Mouse (Mus musculus): ENCODE measurements around the gene Zfp526. TPM values are rescaled to one million over a fixed set of nuclear protein-coding genes. Genes with fewer than 3 reads are reported as not detected.

The Zfp526 gene
- polyA plus RNA-seq, 1 experiment: 1.5 TPM

DNA sequence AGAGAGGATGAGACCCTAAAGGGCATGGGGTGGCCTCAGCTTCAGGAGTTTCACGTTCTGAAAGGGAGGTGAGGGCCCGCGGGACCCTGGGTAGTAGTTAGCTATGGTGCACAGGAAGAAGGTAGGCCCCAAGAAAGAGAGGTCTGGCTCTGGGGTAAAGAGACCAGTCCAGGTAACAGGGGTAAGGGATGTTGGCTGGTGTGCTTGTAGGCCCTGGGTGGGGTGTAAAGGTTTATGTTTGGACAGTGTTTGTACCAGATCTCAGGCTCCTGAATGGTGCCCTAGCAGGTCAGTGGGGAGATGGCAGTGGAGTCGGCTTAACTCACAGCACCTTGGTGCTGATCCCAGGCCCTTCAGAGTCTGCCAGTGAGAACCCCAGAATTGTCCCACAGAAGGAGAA, 47.8 kb downstream of the Zfp526 start:
- TF ChIP-seq TAL1 (IDR thresholded peaks at IDR 0.05; ENCODE audit: low read length) (no peak), GATA1 (IDR thresholded peaks at IDR 0.05; ENCODE audit: low read length) (no peak)
- H3K4me3 ChIP-seq (replicated peaks): peak overlapping the region; percentile 88

DNA sequence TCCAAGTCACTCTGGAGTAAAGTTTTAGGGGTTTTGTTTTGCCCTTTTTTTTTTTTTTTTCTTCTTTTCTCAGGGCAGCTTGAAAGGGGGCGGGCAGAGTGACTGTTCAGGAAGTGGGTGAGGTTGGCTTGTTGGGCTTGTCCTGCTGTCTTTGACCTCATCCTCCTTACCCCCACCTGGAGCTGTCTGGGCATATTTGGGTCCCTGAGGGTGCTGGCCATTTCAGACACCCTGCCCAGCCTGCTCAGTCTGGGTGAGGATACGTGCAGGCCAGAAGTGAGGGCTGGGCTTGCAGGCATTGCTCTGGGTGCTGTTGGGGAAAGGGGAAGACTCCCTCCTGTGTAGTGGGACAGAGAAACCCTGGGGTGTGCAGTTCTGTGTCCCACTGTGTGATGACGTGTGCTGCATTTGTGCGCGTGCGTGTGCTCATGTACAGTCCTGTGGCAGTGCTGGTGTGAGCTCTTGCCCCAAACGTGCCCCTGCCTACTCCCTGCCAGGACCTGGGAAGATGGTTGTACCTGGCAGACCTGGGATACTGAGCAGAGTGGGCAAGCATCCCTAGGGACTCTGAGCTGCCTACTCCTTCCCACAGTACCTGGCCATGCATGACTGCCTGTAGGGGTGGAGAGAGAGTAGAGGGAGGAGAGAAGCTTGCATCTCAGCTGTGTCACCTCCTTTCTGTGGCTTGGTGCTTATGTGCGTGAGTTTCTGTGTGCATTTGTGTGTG, 48.5 kb downstream of the Zfp526 start:
- H3K27me3 ChIP-seq (ENCODE audit: control insufficient read depth): no peaks in the 10 kb centered on the region
- no peak for TF ChIP-seq GATA1 (IDR thresholded peaks at IDR 0.05; ENCODE audit: low read length)
- TF ChIP-seq TAL1 (IDR thresholded peaks at IDR 0.05; ENCODE audit: low read length): no peak
- peaks cover 85% of the 10 kb centered on the region for H3K4me1 ChIP-seq (ENCODE audit: control insufficient read depth)
- H3K9me3 ChIP-seq (ENCODE audit: control insufficient read depth, low read length): no peaks in the 10 kb centered on the region
- H3K36me3 ChIP-seq (ENCODE audit: control insufficient read depth): peaks cover 51% of the 10 kb centered on the region
- H3K4me3 ChIP-seq (replicated peaks): peak overlapping the region; percentile 88

More for the DNA sequence above, 47.8 kb downstream of the Zfp526 start:
- Histone ChIP-seq H3K9me3 (ENCODE audit: control insufficient read depth, low read length) (no peaks in the 10 kb centered on the region), H3K27me3 (ENCODE audit: control insufficient read depth) (no peaks in the 10 kb centered on the region), H3K4me1 (ENCODE audit: control insufficient read depth) (peaks cover 81% of the 10 kb centered on the region), H3K36me3 (ENCODE audit: control insufficient read depth) (peaks cover 46% of the 10 kb centered on the region)

DNA sequence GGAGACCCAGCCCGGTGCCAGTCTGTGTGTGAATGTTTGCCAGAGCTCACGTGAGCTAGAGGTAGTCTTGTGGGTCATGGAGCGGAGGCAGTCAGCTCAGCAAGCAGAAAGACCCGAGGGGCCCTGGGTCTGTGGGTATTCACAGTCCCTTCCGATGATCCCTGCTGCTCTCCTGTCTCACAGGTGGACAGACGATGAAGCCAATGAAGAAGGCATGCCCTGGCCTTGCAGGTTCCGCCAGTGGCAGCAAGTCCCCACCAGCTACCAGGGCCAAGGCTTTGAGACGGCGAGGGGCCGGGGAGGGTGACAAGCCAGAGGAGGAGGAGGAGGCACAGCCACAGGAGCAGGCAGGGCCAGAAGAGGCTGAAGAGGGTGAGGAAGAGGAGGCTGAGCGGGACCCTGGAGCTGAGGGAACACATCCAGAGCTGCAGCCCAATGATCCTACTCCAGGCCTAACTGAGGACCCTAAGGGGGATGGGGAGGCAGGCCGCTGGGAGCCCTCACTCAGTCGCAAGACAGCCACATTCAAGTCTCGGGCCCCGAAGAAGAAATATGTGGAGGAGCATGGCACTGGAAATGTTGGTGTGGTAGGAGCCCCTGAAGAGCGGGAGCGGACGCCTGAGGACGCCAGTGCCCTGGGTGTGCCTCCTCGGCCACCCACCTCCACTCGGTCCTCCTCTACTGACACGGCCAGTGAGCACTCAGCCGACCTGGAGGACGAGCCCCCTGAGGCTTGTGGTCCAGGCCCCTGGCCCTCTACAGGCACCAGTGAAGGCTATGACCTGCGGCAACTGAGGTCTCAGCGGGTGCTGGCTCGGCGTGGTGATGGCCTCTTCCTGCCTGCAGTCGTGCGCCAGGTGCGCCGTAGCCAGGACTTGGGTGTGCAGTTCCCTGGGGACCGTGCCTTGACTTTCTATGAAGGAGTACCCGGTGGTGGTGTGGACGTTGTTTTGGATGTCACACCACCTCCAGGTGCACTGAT, 49.7 kb downstream of the Zfp526 start:
- H3K4me3 ChIP-seq (replicated peaks): no peak overlapping the region
- peaks cover 63% of the 10 kb centered on the region for H3K36me3 ChIP-seq (ENCODE audit: control insufficient read depth)
- no peaks in the 10 kb centered on the region for H3K27me3 ChIP-seq (ENCODE audit: control insufficient read depth)
- no peak for TF ChIP-seq GATA1 (IDR thresholded peaks at IDR 0.05; ENCODE audit: low read length)
- no peak for TF ChIP-seq TAL1 (IDR thresholded peaks at IDR 0.05; ENCODE audit: low read length)
- H3K4me1 ChIP-seq (ENCODE audit: control insufficient read depth): peaks cover 90% of the 10 kb centered on the region
- H3K9me3 ChIP-seq (ENCODE audit: control insufficient read depth, low read length): no peaks in the 10 kb centered on the region

DNA sequence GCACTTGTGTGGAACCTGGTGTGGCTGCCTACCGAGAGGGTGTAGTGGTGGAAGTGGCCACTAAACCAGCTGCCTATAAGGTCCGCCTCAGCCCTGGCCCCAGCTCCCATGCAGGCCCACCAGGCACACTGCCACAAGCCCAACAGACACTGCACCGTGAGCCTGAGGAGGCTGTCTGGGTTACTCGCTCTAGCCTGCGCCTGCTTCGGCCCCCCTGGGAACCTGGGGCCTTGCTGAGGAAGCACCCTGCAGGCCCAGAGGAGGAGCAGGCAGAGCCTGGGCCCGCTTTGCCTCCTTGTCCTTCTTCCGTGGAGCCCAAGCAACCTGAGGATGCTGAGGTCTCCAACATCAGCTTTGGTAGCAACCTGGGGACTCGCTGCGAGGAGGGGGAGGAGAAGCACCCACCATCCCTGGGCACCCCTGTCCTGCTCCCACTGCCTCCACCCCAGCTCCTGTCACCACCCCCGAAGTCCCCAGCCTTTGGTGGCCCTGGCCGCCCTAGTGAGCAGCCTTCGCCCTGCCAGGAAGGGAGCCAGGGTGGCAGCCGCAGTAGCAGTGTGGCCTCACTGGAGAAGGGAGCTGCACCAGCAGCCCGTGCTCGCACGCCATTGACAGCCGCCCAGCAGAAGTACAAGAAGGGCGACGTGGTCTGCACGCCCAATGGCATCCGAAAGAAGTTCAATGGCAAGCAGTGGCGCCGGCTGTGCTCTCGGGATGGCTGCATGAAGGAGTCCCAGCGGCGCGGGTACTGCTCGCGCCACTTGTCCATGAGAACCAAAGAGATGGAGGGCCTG, 50.6 kb downstream of the Zfp526 start:
- H3K4me1 ChIP-seq (ENCODE audit: control insufficient read depth): peaks cover 90% of the 10 kb centered on the region
- H3K27me3 ChIP-seq (ENCODE audit: control insufficient read depth): no peaks in the 10 kb centered on the region
- no peak for TF ChIP-seq TAL1 (IDR thresholded peaks at IDR 0.05; ENCODE audit: low read length)
- TF ChIP-seq GATA1 (IDR thresholded peaks at IDR 0.05; ENCODE audit: low read length): no peak
- no peaks in the 10 kb centered on the region for H3K9me3 ChIP-seq (ENCODE audit: control insufficient read depth, low read length)
- peaks cover 71% of the 10 kb centered on the region for H3K36me3 ChIP-seq (ENCODE audit: control insufficient read depth)
- no peak overlapping the region for H3K4me3 ChIP-seq (replicated peaks)

DNA sequence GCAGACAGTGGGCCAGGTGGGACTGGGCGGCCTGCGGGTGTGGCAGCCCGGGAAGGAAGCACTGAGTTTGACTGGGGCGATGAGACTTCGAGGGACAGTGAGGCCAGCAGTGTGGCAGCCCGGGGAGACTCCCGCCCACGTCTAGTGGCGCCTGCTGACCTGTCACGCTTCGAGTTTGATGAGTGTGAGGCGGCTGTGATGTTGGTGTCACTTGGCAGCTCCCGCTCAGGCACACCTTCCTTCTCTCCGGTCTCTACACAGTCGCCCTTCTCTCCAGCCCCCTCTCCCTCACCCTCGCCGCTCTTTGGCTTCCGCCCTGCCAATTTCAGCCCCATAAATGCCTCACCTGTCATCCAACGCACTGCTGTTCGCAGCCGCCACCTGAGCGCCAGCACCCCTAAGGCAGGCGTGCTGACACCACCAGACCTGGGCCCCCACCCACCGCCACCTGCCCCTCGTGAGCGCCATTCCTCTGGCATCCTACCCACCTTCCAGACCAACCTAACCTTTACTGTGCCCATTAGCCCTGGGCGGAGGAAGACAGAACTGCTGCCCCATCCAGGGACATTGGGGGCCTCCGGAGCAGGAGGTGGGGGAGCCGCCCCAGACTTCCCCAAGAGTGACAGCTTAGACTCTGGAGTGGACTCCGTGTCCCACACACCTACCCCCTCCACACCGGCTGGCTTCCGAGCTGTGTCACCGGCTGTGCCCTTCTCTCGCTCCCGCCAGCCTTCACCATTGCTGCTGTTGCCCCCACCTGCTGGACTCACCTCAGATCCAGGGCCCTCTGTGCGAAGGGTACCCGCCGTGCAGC, 51.4 kb downstream of the Zfp526 start:
- peaks cover 93% of the 10 kb centered on the region for H3K4me1 ChIP-seq (ENCODE audit: control insufficient read depth)
- TF ChIP-seq GATA1 (IDR thresholded peaks at IDR 0.05; ENCODE audit: low read length) (no peak), TAL1 (IDR thresholded peaks at IDR 0.05; ENCODE audit: low read length) (no peak)
- peak overlapping the region; percentile 54 for H3K4me3 ChIP-seq (replicated peaks)
- no peaks in the 10 kb centered on the region for H3K27me3 ChIP-seq (ENCODE audit: control insufficient read depth)
- peaks cover 77% of the 10 kb centered on the region for H3K36me3 ChIP-seq (ENCODE audit: control insufficient read depth)
- H3K9me3 ChIP-seq (ENCODE audit: control insufficient read depth, low read length): no peaks in the 10 kb centered on the region

DNA sequence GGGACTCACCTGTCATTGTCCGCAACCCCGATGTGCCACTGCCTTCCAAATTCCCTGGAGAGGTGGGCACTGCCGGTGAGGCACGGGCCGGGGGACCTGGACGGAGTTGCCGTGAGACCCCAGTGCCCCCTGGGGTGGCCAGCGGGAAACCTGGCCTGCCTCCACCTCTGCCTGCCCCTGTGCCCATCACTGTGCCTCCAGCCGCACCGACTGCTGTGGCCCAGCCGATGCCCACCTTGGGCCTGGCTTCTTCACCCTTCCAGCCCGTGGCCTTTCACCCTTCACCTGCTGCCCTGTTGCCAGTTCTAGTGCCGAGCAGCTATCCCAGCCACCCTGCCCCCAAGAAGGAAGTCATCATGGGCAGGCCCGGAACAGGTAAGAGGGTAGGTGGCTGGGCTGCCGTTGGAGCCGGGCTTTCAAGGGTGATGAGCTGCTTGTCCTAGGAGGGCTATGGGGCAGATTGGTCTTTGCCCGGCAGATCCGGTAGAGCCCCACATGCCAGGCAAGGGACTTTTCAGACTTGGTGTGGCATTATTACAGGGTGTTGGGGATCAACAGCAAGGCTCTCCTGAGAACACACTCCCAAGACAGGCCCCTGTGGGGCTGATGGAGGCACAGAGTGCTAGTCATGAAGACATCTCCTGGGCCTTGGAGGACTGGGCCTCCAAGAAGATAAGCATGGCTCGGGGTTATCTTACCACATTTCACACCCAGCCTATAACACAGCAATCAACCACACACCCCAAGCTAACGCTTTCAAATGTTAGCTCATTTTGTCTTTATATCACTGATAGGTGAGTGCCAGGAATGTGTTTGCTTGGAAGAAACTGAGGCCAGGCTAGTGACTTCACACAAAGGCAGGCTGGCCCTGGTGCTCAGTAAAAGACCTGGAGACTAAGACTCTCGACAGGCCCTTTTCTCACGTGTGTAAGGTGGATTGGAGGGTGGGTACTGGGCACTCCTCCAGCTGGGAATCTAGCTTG, 52.3 kb downstream of the Zfp526 start:
- Histone ChIP-seq H3K36me3 (ENCODE audit: control insufficient read depth) (peaks cover 78% of the 10 kb centered on the region), H3K4me3 (replicated peaks) (peak overlapping the region; percentile 54)
- TF ChIP-seq GATA1 (IDR thresholded peaks at IDR 0.05; ENCODE audit: low read length) (peak; percentile 59), TAL1 (IDR thresholded peaks at IDR 0.05; ENCODE audit: low read length) (no peak)

DNA sequence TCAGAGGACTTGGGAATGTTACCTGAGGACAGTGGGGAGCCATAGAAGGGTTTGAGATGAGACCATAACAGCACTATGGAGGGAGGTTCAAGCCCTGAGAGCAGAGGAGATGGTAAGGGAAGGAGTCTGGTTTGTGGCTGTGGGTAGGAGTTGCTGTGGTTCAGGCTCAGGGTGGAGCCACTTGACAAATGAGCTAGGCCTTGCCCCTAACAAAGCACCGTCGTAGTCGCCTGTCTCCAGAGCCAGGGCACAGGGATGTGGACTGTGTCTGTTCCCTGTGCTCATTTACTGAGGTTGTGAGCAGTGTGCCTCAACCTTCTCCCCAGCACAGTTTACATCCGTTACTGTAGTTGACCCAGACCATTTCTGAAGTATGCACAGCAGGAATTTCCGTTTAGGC, 53.3 kb downstream of the Zfp526 start:
- H3K27me3 ChIP-seq (ENCODE audit: control insufficient read depth): no peaks in the 10 kb centered on the region
- peaks cover 77% of the 10 kb centered on the region for H3K36me3 ChIP-seq (ENCODE audit: control insufficient read depth)
- H3K9me3 ChIP-seq (ENCODE audit: control insufficient read depth, low read length): no peaks in the 10 kb centered on the region
- TF ChIP-seq TAL1 (IDR thresholded peaks at IDR 0.05; ENCODE audit: low read length): no peak
- no peak for TF ChIP-seq GATA1 (IDR thresholded peaks at IDR 0.05; ENCODE audit: low read length)
- H3K4me1 ChIP-seq (ENCODE audit: control insufficient read depth): peaks cover 100% of the 10 kb centered on the region
- H3K4me3 ChIP-seq (replicated peaks): peak overlapping the region; percentile 54

More for the DNA sequence above, 52.3 kb downstream of the Zfp526 start:
- Histone ChIP-seq H3K9me3 (ENCODE audit: control insufficient read depth, low read length) (no peaks in the 10 kb centered on the region), H3K27me3 (ENCODE audit: control insufficient read depth) (no peaks in the 10 kb centered on the region), H3K4me1 (ENCODE audit: control insufficient read depth) (peaks cover 100% of the 10 kb centered on the region)

Measured in erythroblast, embryonic 14.5 days (primary cell).